Comparison of ENCODE assay signal across 19 mouse cellular contexts in the genomic region with DNA sequence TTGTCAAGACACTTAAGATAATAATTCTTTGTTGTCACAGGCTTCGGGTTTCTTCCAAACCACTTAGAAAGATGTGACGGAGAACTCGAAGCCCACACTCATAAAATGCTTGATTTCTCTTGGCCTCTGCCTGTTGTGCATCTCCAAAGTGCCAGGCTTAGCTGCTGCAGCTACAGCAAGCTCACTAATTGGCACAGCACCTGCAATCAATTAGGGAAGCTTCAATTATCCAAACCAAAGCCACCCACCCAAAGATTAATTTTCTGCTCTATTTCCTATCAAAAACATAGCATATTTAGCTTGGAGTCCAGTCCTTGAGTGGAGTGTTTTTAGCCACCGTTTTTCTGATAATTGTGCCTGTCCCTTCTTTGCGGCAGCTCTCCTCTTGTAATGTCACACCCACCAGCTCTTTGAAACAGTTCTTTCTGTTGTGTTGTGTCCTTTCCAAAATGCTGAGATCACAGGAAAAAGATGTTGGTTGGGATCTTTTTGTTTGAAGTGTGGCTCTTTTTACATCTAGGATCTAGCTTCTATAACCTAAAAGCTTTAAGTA. TPM values are rescaled to one million over a fixed set of nuclear protein-coding genes. Genes with fewer than 3 reads are reported as not detected.
A peak's percentile ranks its signal among the peaks of the same experiment; 100 is the strongest.
DNase-seq lines count a peak whose midpoint lies in the region; ATAC-seq and TF ChIP-seq lines count a peak whose summit lies in the region.
"Had no signal": no experiment of that assay in that cellular context is flagged by ENCODE, and none has a peak within 500 bp of the region (broad histone marks: within the 10 kb centered on the region; RNA-seq: fewer than 3 reads in every experiment).

No protein-coding gene starts in this region.

- H3K27me3 ChIP-seq in kidney, embryonic 15.5 days: no peaks in the 10 kb centered on the region
- H3K27me3 ChIP-seq in forebrain, embryonic 12.5 days: no peaks in the 10 kb centered on the region; the same call in 1 of the 2 replicates
- no peaks in the 10 kb centered on the region for H3K27me3 ChIP-seq in neural tube, embryonic 15.5 days (replicated peaks)
- H3K27me3 ChIP-seq: liver, embryonic 13.5 days; megakaryocyte, embryonic 14.5 days; stomach, embryonic 15.5 days had no signal

- peaks cover 19% of the 10 kb centered on the region; the same call in 1 of the 2 replicates for H3K36me3 ChIP-seq in kidney, embryonic 15.5 days
- H3K36me3 ChIP-seq in forebrain, embryonic 12.5 days (replicated peaks): no peaks in the 10 kb centered on the region; the same call in none of the 2 replicates
- 0 out of 2 replicates have a peak, but pooled peaks cover 4% of the 10 kb centered on the region for H3K36me3 ChIP-seq in neural tube, embryonic 15.5 days
- H3K36me3 ChIP-seq: stomach, embryonic 15.5 days had no signal

- TF ChIP-seq CTCF in lung, adult 2 months (IDR thresholded peaks at IDR 0.05; ENCODE audit: insufficient read depth, low read length): no peak

- WGBS in kidney, embryonic 15.5 days: 22% methylated on average over 5 of the region's 5 CpGs
- 16% methylated on average over 5 of the region's 5 CpGs for WGBS in forebrain, embryonic 12.5 days
- 40% methylated on average over 5 of the region's 5 CpGs for WGBS in neural tube, embryonic 15.5 days
- 64% methylated on average over 5 of the region's 5 CpGs for WGBS in lung, adult 2 months

- H3K4me2 ChIP-seq in kidney, embryonic 15.5 days: no peak overlapping the region
- no peak overlapping the region; the same call in 1 of the 2 replicates for H3K4me2 ChIP-seq in forebrain, embryonic 12.5 days
- H3K4me2 ChIP-seq in neural tube, embryonic 15.5 days: no peak overlapping the region
- H3K4me2 ChIP-seq: liver, embryonic 13.5 days; stomach, embryonic 15.5 days had no signal

- peak overlapping the region; percentile 49; the same call in 1 of the 2 replicates for H3K27ac ChIP-seq in kidney, embryonic 15.5 days
- peak overlapping the region; percentile 76 for H3K27ac ChIP-seq in forebrain, embryonic 12.5 days
- H3K27ac ChIP-seq in neural tube, embryonic 15.5 days (replicated peaks): 0 out of 2 replicates have a peak overlapping the region, but pooled peaks have one; percentile 4
- H3K27ac ChIP-seq: heart, embryonic 10.5 days; left cerebral cortex, adult 2 months; liver, embryonic 13.5 days; stomach, embryonic 15.5 days had no signal

- TF ChIP-seq POLR2A in lung, adult 2 months (IDR thresholded peaks at IDR 0.05; ENCODE audit: borderline replicate concordance, extremely low read depth, low read depth, low read length): no peak

- ATAC-seq in kidney, embryonic 15.5 days (replicated peaks; ENCODE audit: low FRiP score): peak; percentile 16; the same call in 1 of the 2 replicates
- ATAC-seq in forebrain, embryonic 12.5 days (ENCODE audit: low FRiP score): peak; percentile 60; the same call in 1 of the 2 replicates
- ATAC-seq in neural tube, embryonic 15.5 days (ENCODE audit: low FRiP score): no peak
- ATAC-seq: midbrain, embryonic 16.5 days had no signal

- H3K9ac ChIP-seq in kidney, embryonic 15.5 days: no peak overlapping the region
- no peak overlapping the region for H3K9ac ChIP-seq in forebrain, embryonic 12.5 days
- H3K9ac ChIP-seq in neural tube, embryonic 15.5 days (replicated peaks): no peak overlapping the region
- H3K9ac ChIP-seq: liver, embryonic 13.5 days; stomach, embryonic 15.5 days had no signal

- DNase-seq in kidney, postnatal 25 days: no peak
- peak; percentile 46 for DNase-seq in brain, adult 2 months (ENCODE audit: low read depth, low spot score)
- no peak for DNase-seq in lung, postnatal 10 days
- DNase-seq in frontal cortex, postnatal 14 days (ENCODE audit: low spot score in 2 of 2): no peak
- no peak for DNase-seq in lung, adult 2 months
- DNase-seq: adrenal gland, postnatal 25 days; cerebellum, postnatal 10 days; kidney, adult 2 months; liver, embryonic 13.5 days; right cerebral cortex, adult 18-20 months; spleen, adult 18-20 months had no signal

- no peak overlapping the region for H3K4me3 ChIP-seq in kidney, embryonic 15.5 days (replicated peaks)
- no peak overlapping the region for H3K4me3 ChIP-seq in forebrain, embryonic 12.5 days (replicated peaks)
- H3K4me3 ChIP-seq in neural tube, embryonic 15.5 days (replicated peaks): no peak overlapping the region
- H3K4me3 ChIP-seq in lung, adult 2 months (replicated peaks; ENCODE audit: extremely low read depth, low read depth, low read length): no peak overlapping the region
- H3K4me3 ChIP-seq: heart, embryonic 10.5 days; left cerebral cortex, adult 2 months; liver, embryonic 13.5 days; megakaryocyte, embryonic 14.5 days; stomach, embryonic 15.5 days had no signal

- H3K4me1 ChIP-seq in kidney, embryonic 15.5 days: peaks cover 44% of the 10 kb centered on the region
- peaks cover 49% of the 10 kb centered on the region; the same call in 1 of the 2 replicates for H3K4me1 ChIP-seq in forebrain, embryonic 12.5 days
- peaks cover 27% of the 10 kb centered on the region for H3K4me1 ChIP-seq in neural tube, embryonic 15.5 days
- no peaks in the 10 kb centered on the region for H3K4me1 ChIP-seq in lung, adult 2 months (ENCODE audit: control insufficient read depth, insufficient read depth, low read length)
- H3K4me1 ChIP-seq: stomach, embryonic 15.5 days had no signal

- no peaks in the 10 kb centered on the region for H3K9me3 ChIP-seq in kidney, embryonic 15.5 days (replicated peaks)
- no peaks in the 10 kb centered on the region for H3K9me3 ChIP-seq in forebrain, embryonic 12.5 days
- no peaks in the 10 kb centered on the region for H3K9me3 ChIP-seq in neural tube, embryonic 15.5 days (replicated peaks)
- H3K9me3 ChIP-seq: heart, embryonic 10.5 days; liver, embryonic 13.5 days; megakaryocyte, embryonic 14.5 days; stomach, embryonic 15.5 days had no signal

RNA-seq across cellular contexts. Expression of a gene that starts 9.7 kb away (rescaled TPM):
- polyA plus RNA-seq in kidney, embryonic 15.5 days (2015; fragmentation: Nextera tagmentation; extraction: Ambion mirVana): 82.0 and 82.7 TPM in 2 replicates
- 58.2 and 59.1 TPM in 2 replicates for polyA plus RNA-seq in forebrain, embryonic 12.5 days (2016; fragmentation: Nextera tagmentation; extraction: Ambion mirVana)
- 86.0 and 89.8 TPM in 2 replicates for polyA plus RNA-seq in neural tube, embryonic 15.5 days (2015; fragmentation: Nextera tagmentation; extraction: Ambion mirVana)
- 27.9 and 49.9 TPM in 2 replicates for polyA plus RNA-seq in lung, adult 2 months (2012; rRNA removed)

Comparison
In these comparisons a context has a peak if more than half of its experiments do, and no peak if none do; other contexts are left out.
1. H3K27ac ChIP-seq: peak in every context shown above with its lines; median percentile 76 in forebrain, embryonic 12.5 days; 49 in kidney, embryonic 15.5 days; 4 in neural tube, embryonic 15.5 days.